Mouse (Mus musculus) spleen, adult 18-20 months (tissue): ENCODE results near the gene Mrpl18.
"Not testable (repeated sequence)": the region's sequence is repeated elsewhere in the genome, so short reads cannot be mapped to it uniquely, and the experiment has no call there.

Experiments
- DNase-seq, 2 experiments: peaks; one replicate each; pipeline ENCODE4 v3.0.0; 2022; ENCODE audit warnings: mixed read lengths in 2 of 2

The Mrpl18 gene

GRCm38 (mm10) chr17:12915881-12916583 lies at the start of gene Mrpl18:
Mrpl18 (minus strand) TSS chr17:12916345.
- DNase-seq: peak; percentile 95 to 98

GRCm38 (mm10) chr17:12963476-12963875 lies 47.3 kb upstream of the Mrpl18 start:
- DNase-seq: no peak

- DNase-seq: peak; percentile 89 to 95
These were observed 44.3 kb upstream of the Mrpl18 start, which contains the start of gene Acat2 for GRCm38 (mm10) chr17:12960331-12960873. Acat2 (minus strand) TSS chr17:12960747.

- DNase-seq: not testable (repeated sequence)
These were observed 43.2 kb upstream of the Mrpl18 start for GRCm38 (mm10) chr17:12959377-12959776.

- DNase-seq: no peak
These were observed 40.5 kb upstream of the Mrpl18 start for GRCm38 (mm10) chr17:12956664-12957063.

GRCm38 (mm10) chr17:12949669-12950068 lies 33.5 kb upstream of the Mrpl18 start:
- DNase-seq: no peak

- DNase-seq: no peak
These were observed 26.5 kb upstream of the Mrpl18 start for GRCm38 (mm10) chr17:12942459-12943162.

- DNase-seq: no peak
These were observed 25.6 kb upstream of the Mrpl18 start for GRCm38 (mm10) chr17:12941543-12942260.

- no peak for DNase-seq
These were observed 24.1 kb upstream of the Mrpl18 start, which contains the start of gene Acat3 for GRCm38 (mm10) chr17:12940151-12940805. Acat3 (minus strand) TSS chr17:12940600.

GRCm38 (mm10) chr17:12939377-12940148 lies 23.4 kb upstream of the Mrpl18 start:
- DNase-seq: not testable (repeated sequence)

GRCm38 (mm10) chr17:12938077-12938476 lies 21.9 kb upstream of the Mrpl18 start:
- DNase-seq: no peak

- no peak for DNase-seq
These were observed 21.3 kb upstream of the Mrpl18 start for GRCm38 (mm10) chr17:12937412-12937970.

- no peak for DNase-seq
These were observed 19.6 kb upstream of the Mrpl18 start for GRCm38 (mm10) chr17:12935719-12936118.

GRCm38 (mm10) chr17:12931576-12931975 lies 15.4 kb upstream of the Mrpl18 start:
- DNase-seq: not testable (repeated sequence)

- no peak for DNase-seq
These were observed 9.6 kb upstream of the Mrpl18 start for GRCm38 (mm10) chr17:12925703-12926180.

- DNase-seq: no peak
These were observed 8.9 kb upstream of the Mrpl18 start for GRCm38 (mm10) chr17:12925001-12925400.

- no peak for DNase-seq
These were observed 4.9 kb upstream of the Mrpl18 start for GRCm38 (mm10) chr17:12921073-12921472.

- DNase-seq: no peak
These were observed 639 bp upstream of the Mrpl18 start for GRCm38 (mm10) chr17:12916588-12917380.

GRCm38 (mm10) chr17:12915488-12915880 lies 661 bp downstream of the Mrpl18 start, which contains the start of gene Tcp1:
Tcp1 (plus strand) TSS chr17:12915701.
- DNase-seq: no peak

GRCm38 (mm10) chr17:12910391-12910790 lies 5.8 kb downstream of the Mrpl18 start:
- no peak for DNase-seq
